In the genomic region with DNA sequence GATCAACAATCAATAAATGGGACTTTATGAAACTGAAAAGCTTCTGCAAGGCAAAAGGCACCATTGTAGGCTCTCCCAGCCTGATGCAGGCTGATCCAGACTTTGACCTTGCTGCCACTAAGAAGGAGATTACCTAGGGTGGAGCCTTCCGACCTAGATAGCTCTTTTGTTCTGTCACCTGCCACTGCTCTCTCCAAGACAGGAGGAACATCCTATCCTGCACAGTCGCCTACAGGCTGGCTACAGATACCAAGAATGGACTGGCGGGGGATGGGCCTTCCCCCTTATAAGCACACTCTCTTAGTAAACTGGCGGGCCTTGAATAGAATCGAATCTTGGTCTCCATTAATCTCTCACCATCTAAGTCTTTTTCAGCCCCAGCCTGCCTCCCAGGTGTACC, we compare ENCODE assay signal across 40 mouse cellular contexts. TPM values are rescaled to one million over a fixed set of nuclear protein-coding genes. Genes with fewer than 3 reads are reported as not detected.
"Had no signal": no experiment of that assay in that cellular context is flagged by ENCODE, and none has a peak within 500 bp of the region (broad histone marks: within the 10 kb centered on the region; RNA-seq: fewer than 3 reads in every experiment).

No protein-coding gene starts in this region.

RNA-seq across cellular contexts. Expression of gene Olfr873, which starts 2.8 kb away (rescaled TPM):
- total RNA-seq: heart, postnatal 10 days; heart, postnatal 14 days; heart, postnatal 25 days; heart, postnatal 36 days; heart, postnatal 4 days; hematopoietic stem cell, adult 5-6 weeks; hindbrain, postnatal 0 days; layer of hippocampus, adult 18-20 months; layer of hippocampus, adult 2 months; layer of hippocampus, adult 8-10 months; layer of hippocampus, postnatal 10 days; layer of hippocampus, postnatal 14 days; layer of hippocampus, postnatal 25 days; layer of hippocampus, postnatal 36 days; left cerebral cortex, adult 18-20 months; left cerebral cortex, adult 2 months; left cerebral cortex, adult 8-10 months had no signal
- polyA plus RNA-seq: heart, embryonic 13.5 days; heart, embryonic 14.5 days; heart, embryonic 15.5 days; heart, embryonic 16.5 days; heart, postnatal 0 days; hindbrain, embryonic 10.5 days; hindbrain, embryonic 11.5 days; hindbrain, embryonic 12.5 days; hindbrain, embryonic 14.5 days; hindbrain, embryonic 15.5 days; hindbrain, embryonic 16.5 days; hindbrain, postnatal 0 days; inflammation-experienced regulatory T-cells, adult 6 months; intestine, embryonic 14.5 days; intestine, embryonic 15.5 days; intestine, embryonic 16.5 days; intestine, postnatal 0 days; kidney, adult 2 months; kidney, embryonic 14.5 days; kidney, embryonic 15.5 days; kidney, embryonic 16.5 days; kidney, postnatal 0 days; large intestine, adult 2 months had no signal

RNA-seq across cellular contexts. Expression of gene Olfr39, which starts 13.4 kb away (rescaled TPM):
- total RNA-seq: heart, postnatal 10 days; heart, postnatal 14 days; heart, postnatal 25 days; heart, postnatal 36 days; heart, postnatal 4 days; hematopoietic stem cell, adult 5-6 weeks; hindbrain, postnatal 0 days; layer of hippocampus, adult 18-20 months; layer of hippocampus, adult 2 months; layer of hippocampus, adult 8-10 months; layer of hippocampus, postnatal 10 days; layer of hippocampus, postnatal 14 days; layer of hippocampus, postnatal 25 days; layer of hippocampus, postnatal 36 days; left cerebral cortex, adult 18-20 months; left cerebral cortex, adult 2 months; left cerebral cortex, adult 8-10 months had no signal
- polyA plus RNA-seq: heart, embryonic 13.5 days; heart, embryonic 15.5 days; heart, embryonic 16.5 days; heart, postnatal 0 days; hindbrain, embryonic 10.5 days; hindbrain, embryonic 11.5 days; hindbrain, embryonic 12.5 days; hindbrain, embryonic 13.5 days; hindbrain, embryonic 14.5 days; hindbrain, embryonic 15.5 days; hindbrain, embryonic 16.5 days; hindbrain, postnatal 0 days; inflammation-experienced regulatory T-cells, adult 6 months; intestine, embryonic 14.5 days; intestine, embryonic 15.5 days; intestine, embryonic 16.5 days; intestine, postnatal 0 days; kidney, adult 2 months; kidney, embryonic 14.5 days; kidney, embryonic 15.5 days; kidney, embryonic 16.5 days; kidney, postnatal 0 days; large intestine, adult 2 months had no signal

RNA-seq across cellular contexts. Expression of gene Olfr18, which starts 40.3 kb away (rescaled TPM):
- total RNA-seq: heart, postnatal 14 days; heart, postnatal 25 days; heart, postnatal 36 days; hematopoietic stem cell, adult 5-6 weeks; hindbrain, postnatal 0 days; layer of hippocampus, adult 18-20 months; layer of hippocampus, adult 2 months; layer of hippocampus, postnatal 10 days; layer of hippocampus, postnatal 14 days; layer of hippocampus, postnatal 25 days; layer of hippocampus, postnatal 36 days; left cerebral cortex, adult 18-20 months; left cerebral cortex, adult 2 months; left cerebral cortex, adult 8-10 months had no signal
- polyA plus RNA-seq: heart, embryonic 13.5 days; heart, embryonic 14.5 days; heart, embryonic 16.5 days; heart, postnatal 0 days; hindbrain, embryonic 10.5 days; hindbrain, embryonic 11.5 days; hindbrain, embryonic 12.5 days; hindbrain, embryonic 13.5 days; hindbrain, embryonic 14.5 days; hindbrain, embryonic 15.5 days; hindbrain, embryonic 16.5 days; inflammation-experienced regulatory T-cells, adult 6 months; intestine, embryonic 15.5 days; intestine, embryonic 16.5 days; intestine, postnatal 0 days; kidney, embryonic 14.5 days; kidney, embryonic 15.5 days; kidney, embryonic 16.5 days; kidney, postnatal 0 days; large intestine, adult 2 months had no signal

RNA-seq across cellular contexts. Expression of gene Olfr872, which starts 58.6 kb away (rescaled TPM):
- total RNA-seq: heart, postnatal 10 days; heart, postnatal 14 days; heart, postnatal 25 days; heart, postnatal 36 days; heart, postnatal 4 days; hematopoietic stem cell, adult 5-6 weeks; hindbrain, postnatal 0 days; layer of hippocampus, adult 18-20 months; layer of hippocampus, adult 2 months; layer of hippocampus, adult 8-10 months; layer of hippocampus, postnatal 10 days; layer of hippocampus, postnatal 14 days; layer of hippocampus, postnatal 25 days; layer of hippocampus, postnatal 36 days; left cerebral cortex, adult 18-20 months; left cerebral cortex, adult 2 months; left cerebral cortex, adult 8-10 months had no signal
- polyA plus RNA-seq: heart, embryonic 13.5 days; heart, embryonic 14.5 days; heart, embryonic 15.5 days; heart, embryonic 16.5 days; heart, postnatal 0 days; hindbrain, embryonic 10.5 days; hindbrain, embryonic 11.5 days; hindbrain, embryonic 12.5 days; hindbrain, embryonic 13.5 days; hindbrain, embryonic 14.5 days; hindbrain, embryonic 15.5 days; hindbrain, embryonic 16.5 days; hindbrain, postnatal 0 days; inflammation-experienced regulatory T-cells, adult 6 months; intestine, embryonic 14.5 days; intestine, embryonic 15.5 days; intestine, embryonic 16.5 days; intestine, postnatal 0 days; kidney, adult 2 months; kidney, embryonic 14.5 days; kidney, embryonic 15.5 days; kidney, embryonic 16.5 days; kidney, postnatal 0 days; large intestine, adult 2 months had no signal
